Mouse (Mus musculus): ENCODE measurements around the gene Hist1h3f. TPM values are rescaled to one million over a fixed set of nuclear protein-coding genes. Genes with fewer than 3 reads are reported as not detected.

Gene Hist1h3f
- polyA plus RNA-seq, 1 experiment, result 5.9 TPM

Other genes with a start within 250 kb of the Hist1h3f start
- 1.1 and 1.7 TPM in 2 replicates for gene Zfp322a, start 174.8 kb upstream of the Hist1h3f start, polyA plus RNA-seq (2012; rRNA removed)
- 2.9 and 3.1 TPM in 2 replicates for gene Abt1, start 120.2 kb upstream of the Hist1h3f start, polyA plus RNA-seq (2012; rRNA removed)
- 0.07 and 0.17 TPM in 2 replicates for gene Btn1a1, start 78.2 kb upstream of the Hist1h3f start, polyA plus RNA-seq (2012; rRNA removed)
- gene Btn2a2, start 55.2 kb upstream of the Hist1h3f start, polyA plus RNA-seq (2012; rRNA removed), result 0.09 TPM in 1 of 2 replicates, not detected in the other
- gene Hist1h4h, start 13.0 kb upstream of the Hist1h3f start, polyA plus RNA-seq (2012; rRNA removed), result 27.9 and 42.9 TPM in 2 replicates
- gene Hist1h2af, start 10.1 kb upstream of the Hist1h3f start, polyA plus RNA-seq (2012; rRNA removed), result 64.4 and 250 TPM in 2 replicates
- 30.9 and 39.2 TPM in 2 replicates for gene Hist1h3g, start 8.6 kb upstream of the Hist1h3f start, polyA plus RNA-seq (2012; rRNA removed)
- gene Hist1h2bh, start 660 bp upstream of the Hist1h3f start, polyA plus RNA-seq (2012; rRNA removed), result 5.2 and 6.8 TPM in 2 replicates
- 27.0 and 31.0 TPM in 2 replicates for gene Hist1h4f, start 7.6 kb downstream of the Hist1h3f start, polyA plus RNA-seq (2012; rRNA removed)
- gene Hist1h1d, start 9.2 kb downstream of the Hist1h3f start, polyA plus RNA-seq (2012; rRNA removed), result 0.40 and 0.43 TPM in 2 replicates
- gene Hist1h3e, start 18.3 kb downstream of the Hist1h3f start, polyA plus RNA-seq (2012; rRNA removed), result 29.4 and 30.0 TPM in 2 replicates
- gene Hist1h2ae, start 27.2 kb downstream of the Hist1h3f start, polyA plus RNA-seq (2012; rRNA removed), result 8.9 and 10.5 TPM in 2 replicates
- gene Hist1h2bg, start 27.3 kb downstream of the Hist1h3f start, polyA plus RNA-seq (2012; rRNA removed), result 29.0 and 42.0 TPM in 2 replicates
- gene Hist1h2bf, start 30.1 kb downstream of the Hist1h3f start, polyA plus RNA-seq (2012; rRNA removed), result 9.1 and 18.1 TPM in 2 replicates
- gene Hist1h2ad, start 30.3 kb downstream of the Hist1h3f start, polyA plus RNA-seq (2012; rRNA removed), result 3.6 and 7.5 TPM in 2 replicates
- gene Hist1h3d, start 31.7 kb downstream of the Hist1h3f start, polyA plus RNA-seq (2012; rRNA removed), result 9.5 and 13.9 TPM in 2 replicates
- gene Hist1h4d, start 37.5 kb downstream of the Hist1h3f start, polyA plus RNA-seq (2012; rRNA removed), result 13.6 and 13.7 TPM in 2 replicates
- 1.9 and 2.5 TPM in 2 replicates for gene Hist1h2be, start 77.1 kb downstream of the Hist1h3f start, polyA plus RNA-seq (2012; rRNA removed)
- gene Hist1h1e, start 78.5 kb downstream of the Hist1h3f start, polyA plus RNA-seq (2012; rRNA removed), result 2.7 and 3.1 TPM in 2 replicates
- 1.2 TPM in 2 replicates for gene Hist1h2ac, start 139.9 kb downstream of the Hist1h3f start, polyA plus RNA-seq (2012; rRNA removed)
- 279 and 296 TPM in 2 replicates for gene Hist1h2bc, start 140.1 kb downstream of the Hist1h3f start, polyA plus RNA-seq (2012; rRNA removed)
- gene Hist1h1t, start 151.8 kb downstream of the Hist1h3f start, polyA plus RNA-seq (2012; rRNA removed), result not detected in 2 replicates
- gene Hist1h4c, start 154.4 kb downstream of the Hist1h3f start, polyA plus RNA-seq (2012; rRNA removed), result 16.9 and 21.6 TPM in 2 replicates
- 6.3 and 7.7 TPM in 2 replicates for gene Hfe, start 166.8 kb downstream of the Hist1h3f start, polyA plus RNA-seq (2012; rRNA removed)
- gene Hist1h1c, start 194.8 kb downstream of the Hist1h3f start, polyA plus RNA-seq (2012; rRNA removed), result 50.3 and 59.2 TPM in 2 replicates
- gene Hist1h3c, start 201.6 kb downstream of the Hist1h3f start, polyA plus RNA-seq (2012; rRNA removed), result 19.7 and 24.7 TPM in 2 replicates
- gene Hist1h2bb, start 202.7 kb downstream of the Hist1h3f start, polyA plus RNA-seq (2012; rRNA removed), result 13.5 and 18.0 TPM in 2 replicates
- gene Hist1h2ab, start 207.1 kb downstream of the Hist1h3f start, polyA plus RNA-seq (2012; rRNA removed), result 17.4 and 19.2 TPM in 2 replicates
- 22.1 and 33.6 TPM in 2 replicates for gene Hist1h3b, start 208.2 kb downstream of the Hist1h3f start, polyA plus RNA-seq (2012; rRNA removed)
- gene Hist1h4b, start 213.0 kb downstream of the Hist1h3f start, polyA plus RNA-seq (2012; rRNA removed), result 18.1 and 21.3 TPM in 2 replicates
- 13.1 and 21.1 TPM in 2 replicates for gene Hist1h4a, start 217.2 kb downstream of the Hist1h3f start, polyA plus RNA-seq (2012; rRNA removed)
- 16.1 and 17.5 TPM in 2 replicates for gene Hist1h3a, start 218.3 kb downstream of the Hist1h3f start, polyA plus RNA-seq (2012; rRNA removed)
- gene Hist1h1a, start 219.6 kb downstream of the Hist1h3f start, polyA plus RNA-seq (2012; rRNA removed), result 1.3 and 1.4 TPM in 2 replicates
- gene Trim38, start 225.9 kb downstream of the Hist1h3f start, polyA plus RNA-seq (2012; rRNA removed), result 0.71 and 4.1 TPM in 2 replicates